Mouse (Mus musculus) midbrain, embryonic 10.5 days (tissue): Measurements from ENCODE around the gene Dok5. TPM values are rescaled to one million over a fixed set of nuclear protein-coding genes. Genes with fewer than 3 reads are reported as not detected.

ENCODE experiments used
- DNase-seq: peaks from one replicate; pipeline ENCODE4 v3.0.0-alpha.2; 2017; ENCODE audit warnings: low spot score
- H3K27ac ChIP-seq: fragments of 300-500 bp; sonication (generic); replicated peaks from 2 replicates; pipeline ENCODE4 v1.5.1; 2016; ENCODE audit warnings: mild to moderate bottlenecking
- H3K27me3 ChIP-seq: fragments of 300-500 bp; sonication (generic); 2 replicates; pipeline ENCODE4 v1.6.1; 2016; ENCODE audit warnings: low read depth, mild to moderate bottlenecking; ENCODE audit not compliant: poor library complexity, severe bottlenecking
- H3K36me3 ChIP-seq: fragments of 300-500 bp; sonication (generic); 2 replicates; pipeline ENCODE4 v1.6.1; 2016; ENCODE audit warnings: mild to moderate bottlenecking, moderate library complexity
- H3K4me1 ChIP-seq: fragments of 300-500 bp; sonication (generic); 2 replicates; pipeline ENCODE4 v1.6.1; 2016
- H3K4me3 ChIP-seq: fragments of 300-500 bp; sonication (generic); 2 replicates; pipeline ENCODE4 v1.5.1; 2016; ENCODE audit warnings: mild to moderate bottlenecking, moderate library complexity
- H3K9me3 ChIP-seq: fragments of 300-500 bp; sonication (generic); replicated peaks from 2 replicates; pipeline ENCODE4 v1.6.1; 2016; ENCODE audit warnings: mild to moderate bottlenecking
- WGBS: fragments of 180-500 bp; shearing (Covaris S2); methylation state at CpG from one replicate; pipeline ENCODE4 v1.1.7; 2016; 5-methylcytosine and 5-hydroxymethylcytosine counted together
- polyA plus RNA-seq: library from polyadenylated mRNA; unstranded; fragments of >200 nt; fragmentation: Nextera tagmentation; extraction: Ambion mirVana; gene quantifications from 2 replicates; pipeline ENCODE4 v1.2.1, GENCODE M21; 2016

The Dok5 gene
- polyA plus RNA-seq, 1 experiment from 2014 or later = 12.4 TPM

DNA sequence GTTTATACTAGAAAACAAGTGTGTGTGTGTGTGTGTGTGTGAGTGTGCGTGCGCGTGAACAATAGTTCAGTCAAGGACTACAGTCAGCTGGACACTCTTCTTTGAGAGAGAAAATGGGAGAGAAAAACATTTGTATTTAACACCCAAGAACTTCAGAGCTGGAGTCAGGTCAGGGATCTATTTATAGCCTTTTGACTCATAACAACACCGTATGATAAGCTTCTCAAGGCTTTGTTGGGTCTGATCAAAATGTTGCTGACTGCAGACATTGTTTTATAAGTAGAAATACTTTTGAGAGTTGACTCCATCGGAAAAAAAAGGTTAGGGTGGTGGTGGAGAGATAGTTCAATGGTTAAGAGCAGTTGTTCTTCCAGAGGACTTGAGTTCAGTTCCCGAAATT lies 120.7 kb downstream of the Dok5 start:
- Histone ChIP-seq H3K36me3 (no peaks in the 10 kb centered on the region; the same call in 1 of the 2 replicates), H3K4me1 (peaks cover 22% of the 10 kb centered on the region), H3K9me3 (peaks cover 9% of the 10 kb centered on the region; the same call in 1 of the 2 replicates), H3K27ac (no peak overlapping the region), H3K27me3 (no peaks in the 10 kb centered on the region), H3K4me3 (no peak overlapping the region)
- 91% methylated on average over 6 of the region's 6 CpGs for WGBS
- DNase-seq = no peak

DNA sequence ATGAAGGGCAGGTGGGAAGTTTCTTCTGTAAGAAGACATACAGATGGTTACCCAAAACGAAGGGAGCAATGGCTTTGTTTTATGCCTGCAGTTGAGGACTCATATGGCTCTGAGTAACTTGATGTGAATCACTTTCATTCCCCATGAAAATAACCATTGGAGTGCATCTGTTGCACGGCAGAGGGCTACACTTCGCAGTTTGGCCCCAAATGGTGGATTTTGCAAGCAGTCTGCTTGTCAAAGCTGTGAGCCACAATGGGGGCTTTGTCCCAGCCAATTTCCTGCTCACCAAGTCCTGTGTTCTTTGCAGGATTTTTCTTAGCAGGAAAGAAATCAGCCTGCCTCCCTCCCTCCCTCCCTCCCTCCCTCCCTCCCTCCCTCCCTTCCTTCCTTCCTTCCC lies 123.6 kb downstream of the Dok5 start:
- no peak overlapping the region for H3K4me3 ChIP-seq
- H3K4me1 ChIP-seq = peaks cover 38% of the 10 kb centered on the region
- no peaks in the 10 kb centered on the region for H3K27me3 ChIP-seq
- no peaks in the 10 kb centered on the region; the same call in 1 of the 2 replicates for H3K36me3 ChIP-seq
- WGBS = 53% methylated on average over 3 of the region's 3 CpGs
- no peak for DNase-seq
- H3K27ac ChIP-seq = peak overlapping the region; percentile 46; the same call in 1 of the 2 replicates
- peaks cover 3% of the 10 kb centered on the region; the same call in 1 of the 2 replicates for H3K9me3 ChIP-seq

DNA sequence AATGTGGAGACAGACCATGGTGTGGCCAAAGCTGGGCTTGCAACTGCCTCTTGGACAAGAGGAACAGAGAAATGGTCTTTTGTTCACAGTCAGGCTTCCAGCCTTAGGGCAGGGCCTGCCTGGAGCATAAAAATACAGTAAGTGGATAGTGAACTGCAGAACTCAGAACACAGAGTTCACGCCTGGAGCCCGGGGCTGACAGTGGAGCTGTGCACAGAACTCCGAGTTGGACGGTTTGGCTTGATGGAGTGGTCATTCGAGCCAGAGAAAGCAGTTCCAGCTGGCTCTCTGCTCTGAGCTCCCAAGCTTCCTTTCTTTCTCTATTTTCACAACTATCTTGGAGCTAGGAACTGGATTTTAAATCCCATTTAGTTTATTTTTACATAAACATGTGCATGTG lies 124.5 kb downstream of the Dok5 start:
- no peaks in the 10 kb centered on the region for H3K36me3 ChIP-seq
- 80% methylated on average over 5 of the region's 5 CpGs for WGBS
- no peaks in the 10 kb centered on the region for H3K27me3 ChIP-seq
- no peak for DNase-seq
- H3K4me3 ChIP-seq = no peak overlapping the region
- H3K9me3 ChIP-seq = no peaks in the 10 kb centered on the region
- peak overlapping the region; percentile 46 for H3K27ac ChIP-seq
- H3K4me1 ChIP-seq = peaks cover 38% of the 10 kb centered on the region

DNA sequence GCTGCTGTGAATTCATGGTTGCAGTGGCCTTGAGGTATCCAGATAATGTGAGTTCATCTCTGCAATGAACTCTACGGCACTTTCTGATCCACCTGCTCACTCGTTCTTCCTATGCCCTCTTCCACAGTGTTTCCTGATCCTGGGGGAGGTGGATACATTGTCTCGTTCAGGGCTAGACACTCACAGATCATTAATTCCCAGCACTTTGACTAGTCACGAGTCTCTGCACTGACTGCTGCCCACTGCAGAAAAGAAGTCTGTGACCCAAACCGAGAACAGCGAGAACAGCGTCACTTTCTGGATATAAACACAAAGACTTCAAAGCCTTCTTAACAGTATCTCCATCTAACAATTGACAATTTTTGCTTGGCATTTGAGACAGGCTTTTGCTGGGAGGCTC lies 125.9 kb downstream of the Dok5 start:
- Histone ChIP-seq H3K4me1 (peaks cover 40% of the 10 kb centered on the region), H3K27ac (peak overlapping the region; percentile 68), H3K27me3 (no peaks in the 10 kb centered on the region), H3K36me3 (no peaks in the 10 kb centered on the region), H3K4me3 (no peak overlapping the region), H3K9me3 (no peaks in the 10 kb centered on the region)
- 58% methylated on average over 7 of the region's 7 CpGs for WGBS
- no peak for DNase-seq

DNA sequence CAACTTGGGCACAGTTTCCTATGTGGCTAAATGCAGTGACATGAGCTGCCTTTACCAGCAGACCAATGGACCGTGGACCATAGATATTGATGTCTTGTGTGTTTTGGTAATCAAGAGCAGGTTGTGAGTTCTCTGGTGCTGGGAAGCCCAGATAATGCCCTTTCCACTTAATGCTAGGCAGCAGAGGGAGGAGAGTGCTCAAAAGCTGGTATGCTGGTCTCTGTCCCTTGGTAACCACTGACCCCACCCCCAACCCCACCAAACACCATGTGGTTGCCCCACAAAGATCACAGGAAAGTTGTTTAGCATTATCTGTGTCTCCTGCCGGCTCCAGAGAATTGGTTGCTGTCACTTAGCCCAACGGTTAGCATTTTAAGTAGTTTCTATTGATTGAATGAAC lies 127.0 kb downstream of the Dok5 start:
- Histone ChIP-seq H3K27me3 (no peaks in the 10 kb centered on the region), H3K27ac (peak overlapping the region; percentile 68), H3K4me3 (no peak overlapping the region), H3K4me1 (peaks cover 44% of the 10 kb centered on the region), H3K36me3 (no peaks in the 10 kb centered on the region), H3K9me3 (no peaks in the 10 kb centered on the region)
- DNase-seq = peak; percentile 33
- 28% methylated on average over 3 of the region's 3 CpGs for WGBS

DNA sequence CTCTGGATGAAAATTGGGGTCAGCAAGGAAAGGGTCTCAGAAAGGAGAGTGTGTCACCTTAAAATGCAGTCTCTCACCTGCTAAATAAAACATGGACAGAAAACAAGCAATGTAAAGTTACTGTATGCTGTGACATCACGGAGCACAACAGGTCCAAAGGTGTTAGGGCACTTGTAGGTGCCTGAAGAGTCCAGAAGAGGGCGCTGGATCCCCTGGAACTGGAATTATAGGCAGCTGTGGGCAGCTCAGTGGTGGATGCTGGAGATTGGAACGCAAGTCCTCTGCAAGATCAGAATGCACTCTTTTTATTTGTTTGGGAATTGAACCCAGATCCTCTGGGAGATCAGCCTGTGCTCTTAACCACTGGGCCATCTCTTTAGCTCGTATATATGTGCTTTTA lies 129.0 kb downstream of the Dok5 start:
- 67% methylated on average over 4 of the region's 4 CpGs for WGBS
- Histone ChIP-seq H3K36me3 (no peaks in the 10 kb centered on the region), H3K4me3 (no peak overlapping the region), H3K9me3 (no peaks in the 10 kb centered on the region), H3K27me3 (no peaks in the 10 kb centered on the region), H3K27ac (no peak overlapping the region), H3K4me1 (peaks cover 42% of the 10 kb centered on the region)
- no peak for DNase-seq

DNA sequence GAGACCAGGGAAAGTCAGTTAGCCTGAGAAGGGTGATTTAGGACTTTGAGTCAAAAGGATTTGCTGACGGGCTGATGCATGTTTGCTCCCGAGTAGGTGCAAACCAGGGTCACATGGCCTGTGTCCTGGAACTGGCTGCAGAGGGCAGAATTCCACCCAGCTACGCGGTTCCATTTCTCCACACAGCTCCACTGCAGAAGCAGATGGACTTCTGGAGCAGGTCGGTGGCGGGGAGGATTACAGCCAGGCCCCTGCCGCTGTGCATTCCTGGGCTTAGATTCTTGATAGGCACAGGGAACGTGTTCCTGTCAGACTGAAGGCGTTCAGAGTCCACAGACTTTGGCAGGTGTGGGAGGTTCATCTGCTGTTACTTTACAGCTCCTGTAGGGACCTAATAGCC lies 131.2 kb downstream of the Dok5 start:
- Histone ChIP-seq H3K36me3 (no peaks in the 10 kb centered on the region), H3K4me3 (no peak overlapping the region), H3K9me3 (no peaks in the 10 kb centered on the region), H3K4me1 (peaks cover 28% of the 10 kb centered on the region), H3K27me3 (no peaks in the 10 kb centered on the region), H3K27ac (no peak overlapping the region)
- WGBS = 82% methylated on average over 9 of the region's 9 CpGs
- no peak for DNase-seq

DNA sequence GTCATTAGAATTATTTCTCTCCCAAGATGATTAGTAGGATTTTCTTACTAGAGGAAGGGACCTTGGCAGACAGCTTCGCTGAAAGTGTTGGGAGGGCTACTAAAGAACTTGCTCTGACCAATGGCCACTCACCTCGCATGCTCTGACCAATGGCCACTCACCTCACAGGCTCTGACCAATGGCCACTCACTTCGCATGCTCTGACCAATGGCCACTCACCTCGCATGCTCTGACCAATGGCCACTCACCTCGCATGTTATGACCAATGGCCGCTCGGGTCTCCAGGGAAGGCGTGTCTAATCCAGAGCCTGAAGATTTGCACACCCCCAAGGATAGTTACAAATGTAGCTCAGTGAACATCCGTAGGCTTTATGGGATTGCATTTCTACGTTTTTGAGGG lies 131.6 kb downstream of the Dok5 start:
- H3K36me3 ChIP-seq = no peaks in the 10 kb centered on the region
- no peaks in the 10 kb centered on the region for H3K9me3 ChIP-seq
- WGBS = 96% methylated on average over 10 of the region's 10 CpGs
- H3K27me3 ChIP-seq = no peaks in the 10 kb centered on the region
- H3K27ac ChIP-seq = no peak overlapping the region
- H3K4me1 ChIP-seq = peaks cover 24% of the 10 kb centered on the region
- no peak for DNase-seq
- H3K4me3 ChIP-seq = no peak overlapping the region

DNA sequence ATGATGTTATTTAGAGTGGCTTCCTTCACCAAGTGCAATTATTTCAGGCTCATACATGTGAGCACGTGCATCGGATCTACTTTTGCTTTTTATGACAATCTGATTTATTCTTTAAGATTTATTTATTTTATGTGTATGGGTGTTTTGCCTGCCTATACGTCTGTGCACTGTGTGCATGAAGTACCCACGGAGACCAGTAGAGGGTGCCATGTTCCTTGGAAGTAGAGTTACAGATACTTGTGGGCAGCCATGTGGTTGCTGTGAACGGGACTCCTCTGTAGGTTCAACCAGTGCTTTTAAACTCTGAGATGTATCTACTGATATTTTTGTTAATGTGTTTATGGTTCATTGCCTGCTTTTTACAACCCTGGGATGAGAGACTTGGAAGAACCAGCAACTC lies 132.4 kb downstream of the Dok5 start:
- WGBS = 91% methylated on average over 5 of the region's 5 CpGs
- Histone ChIP-seq H3K36me3 (no peaks in the 10 kb centered on the region), H3K27ac (no peak overlapping the region), H3K9me3 (no peaks in the 10 kb centered on the region), H3K4me1 (peaks cover 16% of the 10 kb centered on the region), H3K4me3 (no peak overlapping the region), H3K27me3 (no peaks in the 10 kb centered on the region)
- no peak for DNase-seq

DNA sequence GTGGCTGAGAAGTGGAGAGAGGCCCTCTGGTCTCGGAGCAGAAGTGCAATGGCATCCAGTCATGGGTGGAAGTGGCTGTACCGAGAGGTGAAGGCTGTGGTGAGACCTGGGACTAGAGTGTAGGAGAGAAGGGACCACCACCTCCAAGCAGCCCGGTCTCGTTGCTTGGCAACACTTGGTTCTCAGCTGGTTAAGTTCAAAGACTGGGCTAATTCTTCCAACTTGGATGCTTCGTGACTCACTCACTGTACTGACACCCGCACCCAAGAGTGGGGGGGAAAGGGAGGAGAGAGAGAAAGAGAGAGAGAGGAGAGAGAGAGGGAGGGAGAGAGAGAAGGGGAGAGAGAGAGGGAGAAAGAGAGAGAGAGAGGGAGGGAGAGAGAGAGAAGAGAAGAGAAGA lies 133.2 kb downstream of the Dok5 start:
- H3K27ac ChIP-seq = no peak overlapping the region
- H3K27me3 ChIP-seq = no peaks in the 10 kb centered on the region
- no peaks in the 10 kb centered on the region for H3K36me3 ChIP-seq
- DNase-seq = no peak
- no peaks in the 10 kb centered on the region for H3K9me3 ChIP-seq
- H3K4me3 ChIP-seq = no peak overlapping the region
- WGBS = 82% methylated on average over 6 of the region's 6 CpGs
- peaks cover 10% of the 10 kb centered on the region; the same call in 1 of the 2 replicates for H3K4me1 ChIP-seq

DNA sequence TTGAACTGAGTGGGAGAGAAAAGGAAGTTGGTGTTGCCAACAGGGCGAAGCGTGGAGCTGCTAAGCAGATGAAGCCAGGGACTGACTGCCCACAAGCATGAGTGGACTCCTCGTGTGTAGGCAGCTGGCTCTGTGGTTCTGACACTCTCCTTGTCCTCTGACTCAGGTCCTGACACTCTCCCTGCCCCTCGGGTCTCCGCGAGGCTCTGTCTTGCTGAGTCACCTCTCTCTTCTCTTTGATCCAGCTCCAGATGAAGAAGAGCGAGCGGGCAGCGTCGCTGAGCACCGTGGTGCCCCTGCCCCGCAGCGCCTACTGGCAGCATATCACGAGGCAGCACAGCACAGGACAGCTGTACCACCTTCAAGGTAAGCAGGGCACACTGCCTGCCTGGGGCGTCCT lies 139.0 kb downstream of the Dok5 start:
- peaks cover 3% of the 10 kb centered on the region; the same call in 1 of the 2 replicates for H3K4me1 ChIP-seq
- DNase-seq = no peak
- H3K36me3 ChIP-seq = no peaks in the 10 kb centered on the region
- H3K9me3 ChIP-seq = no peaks in the 10 kb centered on the region
- H3K27me3 ChIP-seq = no peaks in the 10 kb centered on the region
- H3K27ac ChIP-seq = 0 out of 2 replicates have a peak overlapping the region, but pooled peaks have one; percentile 13
- 92% methylated on average over 15 of the region's 15 CpGs for WGBS
- H3K4me3 ChIP-seq = no peak overlapping the region

DNA sequence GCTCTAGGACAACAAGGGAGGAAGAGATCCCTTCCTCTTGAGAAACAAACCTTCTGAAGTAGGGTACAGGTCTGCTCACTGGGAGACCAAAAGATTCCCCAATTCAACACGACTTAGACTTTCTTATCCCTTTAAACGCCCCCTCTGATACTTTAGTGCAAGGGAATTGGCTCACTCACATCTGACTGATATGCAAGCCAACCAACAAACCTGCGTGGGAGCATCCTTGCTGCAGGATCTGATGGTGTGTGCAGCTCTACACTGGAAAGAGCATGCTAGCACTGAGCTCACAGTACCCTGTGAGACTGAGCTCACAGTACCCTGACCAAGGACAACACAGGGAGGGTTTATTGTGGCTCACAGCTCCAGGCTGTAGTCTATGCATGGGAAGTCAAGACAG lies 139.9 kb downstream of the Dok5 start:
- Histone ChIP-seq H3K27ac (0 out of 2 replicates have a peak overlapping the region, but pooled peaks have one; percentile 19), H3K36me3 (no peaks in the 10 kb centered on the region), H3K4me1 (peaks cover 3% of the 10 kb centered on the region; the same call in 1 of the 2 replicates), H3K4me3 (no peak overlapping the region), H3K9me3 (no peaks in the 10 kb centered on the region), H3K27me3 (no peaks in the 10 kb centered on the region)
- 81% methylated on average over 3 of the region's 3 CpGs for WGBS
- DNase-seq = no peak

DNA sequence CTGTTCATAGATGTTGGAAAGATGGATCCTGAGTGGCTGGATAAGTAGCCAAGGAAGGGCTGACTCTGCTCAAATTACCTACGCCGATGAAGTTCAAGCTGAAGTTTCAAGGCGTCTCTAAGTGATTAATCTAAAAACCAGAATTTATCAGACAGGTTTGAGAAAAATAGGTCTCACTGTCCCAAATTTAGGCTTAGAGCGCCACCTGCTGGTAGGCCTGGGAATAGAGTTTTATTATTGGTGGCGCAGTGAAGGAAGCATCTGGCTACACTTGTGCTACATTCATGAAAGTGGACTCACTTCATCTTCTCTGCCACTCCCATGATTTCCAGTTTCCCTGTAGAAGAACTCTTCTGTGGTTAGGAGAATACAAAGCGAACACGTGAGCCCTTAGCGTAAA lies 141.8 kb downstream of the Dok5 start:
- H3K4me1 ChIP-seq = peaks cover 13% of the 10 kb centered on the region
- no peak overlapping the region for H3K4me3 ChIP-seq
- no peaks in the 10 kb centered on the region for H3K36me3 ChIP-seq
- WGBS = 18% methylated on average over 8 of the region's 8 CpGs
- peak; percentile 81 for DNase-seq
- H3K27ac ChIP-seq = peak overlapping the region; percentile 46; the same call in 1 of the 2 replicates
- no peaks in the 10 kb centered on the region for H3K27me3 ChIP-seq
- no peaks in the 10 kb centered on the region for H3K9me3 ChIP-seq

DNA sequence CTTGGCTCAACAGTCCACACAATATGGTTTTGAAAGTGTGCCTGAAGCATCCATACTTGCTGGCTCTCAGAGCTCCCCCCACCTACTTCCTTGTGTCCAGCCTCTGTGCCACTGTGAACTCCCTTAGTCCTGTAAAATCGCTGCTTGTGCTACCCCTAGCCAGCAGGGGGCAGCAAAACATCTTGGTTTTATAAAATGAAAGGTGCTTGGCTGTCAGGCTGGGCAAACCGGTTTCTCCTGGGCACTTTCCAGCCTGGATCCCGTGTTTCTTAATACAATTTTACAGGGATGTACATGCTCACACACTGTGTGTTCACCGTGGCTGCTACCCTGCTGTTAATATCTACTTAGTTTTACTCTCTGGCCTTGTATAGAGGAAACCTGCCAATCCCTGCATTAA lies 145.9 kb downstream of the Dok5 start:
- Histone ChIP-seq H3K27ac (no peak overlapping the region), H3K4me1 (peaks cover 30% of the 10 kb centered on the region), H3K27me3 (no peaks in the 10 kb centered on the region), H3K4me3 (no peak overlapping the region), H3K36me3 (no peaks in the 10 kb centered on the region), H3K9me3 (no peaks in the 10 kb centered on the region)
- peak; percentile 83 for DNase-seq
- 6% methylated on average over 4 of the region's 4 CpGs for WGBS
